Mouse (Mus musculus) erythroblast, embryonic 14.5 days (primary cell): ENCODE measurements around the gene Cux2.

Experiments
- GATA1 ChIP-seq: IDR thresholded peaks from 2 replicates; pipeline ENCODE4 v1.6.1; 2012; ENCODE audit warnings: low read length, inconsistent platforms, mixed read lengths
- TAL1 ChIP-seq: IDR thresholded peaks from 3 replicates; pipeline ENCODE4 v1.6.1; 2012; ENCODE audit warnings: low read length, inconsistent platforms, mixed read lengths

GRCm38 (mm10) chr5:122057622-122058021 lies 7.7 kb upstream of the Cux2 start:
- TF ChIP-seq TAL1 (no peak), GATA1 (no peak)
